In genomic region chr5:31110781-31111180, GRCm38 (mm10) we compare ENCODE assay signal across 13 mouse cellular contexts. TPM values are rescaled to one million over a fixed set of nuclear protein-coding genes. Genes with fewer than 3 reads are reported as not detected.
DNase-seq lines count a peak whose midpoint lies in the region; ATAC-seq and TF ChIP-seq lines count a peak whose summit lies in the region.
"Had no signal": no experiment of that assay in that cellular context is flagged by ENCODE, and none has a peak within 500 bp of the region (broad histone marks: within the 10 kb centered on the region; RNA-seq: fewer than 3 reads in every experiment).

No protein-coding gene starts in this region.

- no peak for ATAC-seq in intestine, postnatal 0 days
- ATAC-seq in intestine, embryonic 15.5 days = no peak
- no peak for ATAC-seq in midbrain, postnatal 0 days (ENCODE audit: low FRiP score)
- ATAC-seq in stomach, postnatal 0 days (ENCODE audit: low FRiP score, low TSS enrichment) = no peak
- ATAC-seq in cerebellum, adult (ENCODE audit: insufficient number of reproducible peaks, low FRiP score, low TSS enrichment) = no peak

- H3K27me3 ChIP-seq in intestine, postnatal 0 days (replicated peaks; ENCODE audit: control insufficient read depth, insufficient read depth, low read length) = no peaks in the 10 kb centered on the region
- no peaks in the 10 kb centered on the region for H3K27me3 ChIP-seq in intestine, embryonic 15.5 days (replicated peaks)
- no peaks in the 10 kb centered on the region for H3K27me3 ChIP-seq in midbrain, postnatal 0 days (ENCODE audit: insufficient read depth, low read length)
- H3K27me3 ChIP-seq in midbrain, embryonic 10.5 days (ENCODE audit: low read depth, poor library complexity, severe bottlenecking) = no peaks in the 10 kb centered on the region; the same call in 1 of the 2 replicates
- no peaks in the 10 kb centered on the region for H3K27me3 ChIP-seq in stomach, postnatal 0 days (ENCODE audit: control insufficient read depth, insufficient read depth, low read length)

- no peak overlapping the region for H3K4me3 ChIP-seq in intestine, postnatal 0 days (ENCODE audit: low read depth, low read length)
- no peak overlapping the region for H3K4me3 ChIP-seq in intestine, embryonic 15.5 days (replicated peaks)
- no peak overlapping the region for H3K4me3 ChIP-seq in midbrain, postnatal 0 days (ENCODE audit: low read depth, low read length)
- no peak overlapping the region for H3K4me3 ChIP-seq in midbrain, embryonic 10.5 days
- H3K4me3 ChIP-seq in stomach, postnatal 0 days (ENCODE audit: low read depth, low read length) = no peak overlapping the region
- H3K4me3 ChIP-seq: neural tube, embryonic 13.5 days had no signal

- TF ChIP-seq CTCF in intestine, postnatal 0 days (IDR thresholded peaks at IDR 0.05; ENCODE audit: low read depth) = peak; percentile 71
- TF ChIP-seq CTCF in midbrain, postnatal 0 days (IDR thresholded peaks at IDR 0.05) = peak; percentile 71
- peak; percentile 71 for TF ChIP-seq CTCF in stomach, postnatal 0 days (IDR thresholded peaks at IDR 0.05; ENCODE audit: low read depth)

- no peak overlapping the region for H3K9ac ChIP-seq in intestine, postnatal 0 days (ENCODE audit: low read depth, low read length)
- H3K9ac ChIP-seq in intestine, embryonic 15.5 days = no peak overlapping the region
- H3K9ac ChIP-seq in midbrain, postnatal 0 days (replicated peaks; ENCODE audit: low read length, poor library complexity, severe bottlenecking) = no peak overlapping the region
- H3K9ac ChIP-seq in stomach, postnatal 0 days (ENCODE audit: low read length) = no peak overlapping the region
- H3K9ac ChIP-seq: neural tube, embryonic 13.5 days had no signal

- 29% methylated on average over 7 of the region's 7 CpGs for WGBS in intestine, postnatal 0 days
- 36% methylated on average over 7 of the region's 7 CpGs for WGBS in intestine, embryonic 15.5 days
- WGBS in midbrain, postnatal 0 days = 32% methylated on average over 7 of the region's 7 CpGs
- 42% methylated on average over 7 of the region's 7 CpGs for WGBS in midbrain, embryonic 10.5 days
- WGBS in stomach, postnatal 0 days = 28% methylated on average over 7 of the region's 7 CpGs

- H3K4me1 ChIP-seq in intestine, postnatal 0 days (replicated peaks; ENCODE audit: control insufficient read depth, insufficient read depth, low read length) = no peaks in the 10 kb centered on the region
- no peaks in the 10 kb centered on the region for H3K4me1 ChIP-seq in intestine, embryonic 15.5 days (replicated peaks)
- H3K4me1 ChIP-seq in midbrain, postnatal 0 days (ENCODE audit: insufficient read depth, low read length) = no peaks in the 10 kb centered on the region
- no peaks in the 10 kb centered on the region for H3K4me1 ChIP-seq in midbrain, embryonic 10.5 days
- no peaks in the 10 kb centered on the region for H3K4me1 ChIP-seq in stomach, postnatal 0 days (replicated peaks; ENCODE audit: control insufficient read depth, insufficient read depth)
- H3K4me1 ChIP-seq: neural tube, embryonic 13.5 days had no signal

- TF ChIP-seq EP300 in stomach, postnatal 0 days (optimal IDR thresholded peaks at IDR 0.05) = no peak

- H3K36me3 ChIP-seq in intestine, postnatal 0 days (ENCODE audit: control insufficient read depth, insufficient read depth) = no peaks in the 10 kb centered on the region
- H3K36me3 ChIP-seq in intestine, embryonic 15.5 days = no peaks in the 10 kb centered on the region
- no peaks in the 10 kb centered on the region for H3K36me3 ChIP-seq in midbrain, postnatal 0 days (ENCODE audit: insufficient read depth, low read length)
- H3K36me3 ChIP-seq in midbrain, embryonic 10.5 days = no peaks in the 10 kb centered on the region
- no peaks in the 10 kb centered on the region for H3K36me3 ChIP-seq in stomach, postnatal 0 days (ENCODE audit: control insufficient read depth, insufficient read depth, low read length)
- H3K36me3 ChIP-seq: neural tube, embryonic 13.5 days had no signal

- H3K27ac ChIP-seq in intestine, postnatal 0 days (ENCODE audit: low read depth, low read length) = no peak overlapping the region
- H3K27ac ChIP-seq in intestine, embryonic 15.5 days = no peak overlapping the region
- no peak overlapping the region for H3K27ac ChIP-seq in midbrain, postnatal 0 days (ENCODE audit: low read depth, low read length)
- no peak overlapping the region for H3K27ac ChIP-seq in midbrain, embryonic 10.5 days (replicated peaks)
- no peak overlapping the region for H3K27ac ChIP-seq in stomach, postnatal 0 days (replicated peaks)
- H3K27ac ChIP-seq: macrophage; neural tube, embryonic 13.5 days had no signal

- H3K4me2 ChIP-seq in intestine, postnatal 0 days (replicated peaks; ENCODE audit: low read depth) = no peak overlapping the region
- no peak overlapping the region for H3K4me2 ChIP-seq in intestine, embryonic 15.5 days (replicated peaks)
- no peak overlapping the region for H3K4me2 ChIP-seq in midbrain, postnatal 0 days (ENCODE audit: low read depth, low read length, poor library complexity, severe bottlenecking)
- no peak overlapping the region for H3K4me2 ChIP-seq in stomach, postnatal 0 days (replicated peaks; ENCODE audit: low read depth)
- H3K4me2 ChIP-seq: neural tube, embryonic 13.5 days had no signal

- no peaks in the 10 kb centered on the region for H3K9me3 ChIP-seq in intestine, postnatal 0 days (ENCODE audit: control insufficient read depth)
- H3K9me3 ChIP-seq in intestine, embryonic 15.5 days = no peaks in the 10 kb centered on the region
- no peaks in the 10 kb centered on the region for H3K9me3 ChIP-seq in midbrain, postnatal 0 days (ENCODE audit: low read length)
- H3K9me3 ChIP-seq in midbrain, embryonic 10.5 days (replicated peaks) = no peaks in the 10 kb centered on the region
- no peaks in the 10 kb centered on the region for H3K9me3 ChIP-seq in stomach, postnatal 0 days (ENCODE audit: control insufficient read depth, low read length)
- H3K9me3 ChIP-seq: neural tube, embryonic 13.5 days had no signal

- no peak for DNase-seq in midbrain, postnatal 0 days (ENCODE audit: low spot score)
- DNase-seq in midbrain, embryonic 10.5 days (ENCODE audit: low spot score) = no peak
- peak; percentile 79 for DNase-seq in ZHBTc4 (ENCODE audit: low read depth, low spot score)
- DNase-seq in stomach, postnatal 0 days (ENCODE audit: low spot score) = no peak
- DNase-seq in ovary, postnatal 36 days (ENCODE audit: low spot score) = no peak

RNA-seq across cellular contexts. Expression of gene Slc30a3, which starts 2.7 kb away (rescaled TPM):
- 0.10 TPM in 1 of 2 replicates, not detected in the other for polyA plus RNA-seq in intestine, postnatal 0 days (2015; fragmentation: Nextera tagmentation; extraction: Ambion mirVana)
- polyA plus RNA-seq in intestine, embryonic 15.5 days (2015; fragmentation: Nextera tagmentation; extraction: Ambion mirVana) = 0.26 and 0.34 TPM in 2 replicates
- total RNA-seq in midbrain, postnatal 0 days (2014; rRNA removed) = 19.3 and 24.1 TPM in 2 replicates
- 14.0 and 20.6 TPM in 2 replicates for polyA plus RNA-seq in midbrain, postnatal 0 days (2015; fragmentation: Nextera tagmentation; extraction: Ambion mirVana)
- 1.5 and 7.1 TPM in 2 replicates for polyA plus RNA-seq in midbrain, embryonic 10.5 days (2016; fragmentation: Nextera tagmentation; extraction: Ambion mirVana)
- polyA plus RNA-seq in stomach, postnatal 0 days (2015; fragmentation: Nextera tagmentation; extraction: Ambion mirVana) = 0.11 TPM in 1 of 2 replicates, not detected in the other
- polyA plus RNA-seq: macrophage had no signal

RNA-seq across cellular contexts. Expression of gene Dnajc5g, which starts 4.7 kb away (rescaled TPM):
- not detected in 2 replicates for polyA plus RNA-seq in intestine, postnatal 0 days (2015; fragmentation: Nextera tagmentation; extraction: Ambion mirVana)
- polyA plus RNA-seq in intestine, embryonic 15.5 days (2015; fragmentation: Nextera tagmentation; extraction: Ambion mirVana) = not detected in 2 replicates
- total RNA-seq in midbrain, postnatal 0 days (2014; rRNA removed) = not detected in 2 replicates
- polyA plus RNA-seq in midbrain, postnatal 0 days (2015; fragmentation: Nextera tagmentation; extraction: Ambion mirVana) = not detected in 2 replicates
- polyA plus RNA-seq in midbrain, embryonic 10.5 days (2016; fragmentation: Nextera tagmentation; extraction: Ambion mirVana) = not detected in 2 replicates
- polyA plus RNA-seq in stomach, postnatal 0 days (2015; fragmentation: Nextera tagmentation; extraction: Ambion mirVana) = not detected in 2 replicates
- total RNA-seq: gastrocnemius, adult 8-10 months; left cerebral cortex, postnatal 36 days had no signal
- polyA plus RNA-seq: heart, embryonic 16.5 days; macrophage; neural tube, embryonic 13.5 days had no signal

RNA-seq across cellular contexts. Expression of gene Trim54, which starts 5.7 kb away (rescaled TPM):
- polyA plus RNA-seq in intestine, postnatal 0 days (2015; fragmentation: Nextera tagmentation; extraction: Ambion mirVana) = not detected in 2 replicates
- not detected in 2 replicates for polyA plus RNA-seq in intestine, embryonic 15.5 days (2015; fragmentation: Nextera tagmentation; extraction: Ambion mirVana)
- total RNA-seq in midbrain, postnatal 0 days (2014; rRNA removed) = 0.33 TPM in 1 of 2 replicates, not detected in the other
- polyA plus RNA-seq in midbrain, postnatal 0 days (2015; fragmentation: Nextera tagmentation; extraction: Ambion mirVana) = not detected in 2 replicates
- polyA plus RNA-seq in midbrain, embryonic 10.5 days (2016; fragmentation: Nextera tagmentation; extraction: Ambion mirVana) = not detected in 2 replicates
- polyA plus RNA-seq in stomach, postnatal 0 days (2015; fragmentation: Nextera tagmentation; extraction: Ambion mirVana) = 0.06 TPM in 1 of 2 replicates, not detected in the other
- polyA plus RNA-seq: macrophage had no signal

RNA-seq across cellular contexts. Expression of gene Ucn, which starts 27.8 kb away (rescaled TPM):
- polyA plus RNA-seq in intestine, postnatal 0 days (2015; fragmentation: Nextera tagmentation; extraction: Ambion mirVana) = not detected in 2 replicates
- polyA plus RNA-seq in intestine, embryonic 15.5 days (2015; fragmentation: Nextera tagmentation; extraction: Ambion mirVana) = not detected in 2 replicates
- total RNA-seq in midbrain, postnatal 0 days (2014; rRNA removed) = not detected in 2 replicates
- polyA plus RNA-seq in midbrain, postnatal 0 days (2015; fragmentation: Nextera tagmentation; extraction: Ambion mirVana) = not detected in 2 replicates
- polyA plus RNA-seq in midbrain, embryonic 10.5 days (2016; fragmentation: Nextera tagmentation; extraction: Ambion mirVana) = not detected in 2 replicates
- not detected in 2 replicates for polyA plus RNA-seq in stomach, postnatal 0 days (2015; fragmentation: Nextera tagmentation; extraction: Ambion mirVana)
- total RNA-seq: gastrocnemius, adult 8-10 months had no signal
- polyA plus RNA-seq: heart, embryonic 16.5 days; macrophage; neural tube, embryonic 13.5 days had no signal

RNA-seq across cellular contexts. Expression of gene Mpv17, which starts 43.3 kb away (rescaled TPM):
- polyA plus RNA-seq in intestine, postnatal 0 days (2015; fragmentation: Nextera tagmentation; extraction: Ambion mirVana) = 38.8 and 42.2 TPM in 2 replicates
- 57.1 and 67.9 TPM in 2 replicates for polyA plus RNA-seq in intestine, embryonic 15.5 days (2015; fragmentation: Nextera tagmentation; extraction: Ambion mirVana)
- 42.5 and 65.5 TPM in 2 replicates for total RNA-seq in midbrain, postnatal 0 days (2014; rRNA removed)
- polyA plus RNA-seq in midbrain, postnatal 0 days (2015; fragmentation: Nextera tagmentation; extraction: Ambion mirVana) = 38.8 and 41.8 TPM in 2 replicates
- polyA plus RNA-seq in midbrain, embryonic 10.5 days (2016; fragmentation: Nextera tagmentation; extraction: Ambion mirVana) = 58.7 and 64.5 TPM in 2 replicates
- polyA plus RNA-seq in stomach, postnatal 0 days (2015; fragmentation: Nextera tagmentation; extraction: Ambion mirVana) = 29.4 and 29.6 TPM in 2 replicates
